Mouse (Mus musculus): ENCODE measurements around the gene Zfp691.

GRCm38 (mm10) chr4:119178331-119178730, 4.3 kb upstream of the Zfp691 start:
- no peak for TF ChIP-seq CTCF (IDR thresholded peaks at IDR 0.05; ENCODE audit: low read depth)
- no peak for TF ChIP-seq EP300 (IDR thresholded peaks at IDR 0.05; ENCODE audit: low read depth)

All from liver, postnatal 0 days (tissue).